9 mouse cellular contexts compared by ENCODE assay signal in genomic region chr16:62562051-62562450, GRCm38 (mm10).
DNase-seq lines count a peak whose midpoint lies in the region; ATAC-seq and TF ChIP-seq lines count a peak whose summit lies in the region.
"Had no signal": no experiment of that assay in that cellular context is flagged by ENCODE, and none has a peak within 500 bp of the region (broad histone marks: within the 10 kb centered on the region; RNA-seq: fewer than 3 reads in every experiment).

No protein-coding gene starts in this region.

- no peaks in the 10 kb centered on the region for H3K4me1 ChIP-seq in liver, embryonic 14.5 days (replicated peaks; ENCODE audit: control insufficient read depth in 2 of 2, insufficient read depth in 2 of 2, low read length in 1 of 2)
- no peaks in the 10 kb centered on the region for H3K4me1 ChIP-seq in embryonic facial prominence, embryonic 11.5 days (ENCODE audit: control insufficient read depth, insufficient read depth, low read length)
- H3K4me1 ChIP-seq in kidney, postnatal 0 days (replicated peaks; ENCODE audit: insufficient read depth, low read length), result no peaks in the 10 kb centered on the region
- H3K4me1 ChIP-seq in midbrain, embryonic 11.5 days (ENCODE audit: control insufficient read depth, insufficient read depth, low read length), result no peaks in the 10 kb centered on the region

- ATAC-seq in liver, embryonic 14.5 days (ENCODE audit: insufficient read depth), result no peak
- 0 out of 2 replicates have a peak, but pooled peaks have one; percentile 59 for ATAC-seq in embryonic facial prominence, embryonic 11.5 days (replicated peaks; ENCODE audit: insufficient number of reproducible peaks, low FRiP score, low TSS enrichment, low read depth)
- no peak for ATAC-seq in kidney, postnatal 0 days (replicated peaks; ENCODE audit: low FRiP score, low read depth)
- ATAC-seq in midbrain, embryonic 11.5 days (ENCODE audit: low FRiP score), result 0 out of 2 replicates have a peak, but pooled peaks have one; percentile 55

- no peak overlapping the region for H3K4me2 ChIP-seq in liver, embryonic 14.5 days (ENCODE audit: low read depth)
- no peak overlapping the region for H3K4me2 ChIP-seq in embryonic facial prominence, embryonic 11.5 days (ENCODE audit: low read depth, low read length)
- H3K4me2 ChIP-seq in kidney, postnatal 0 days (ENCODE audit: low read length), result no peak overlapping the region
- no peak overlapping the region for H3K4me2 ChIP-seq in midbrain, embryonic 11.5 days

- H3K4me3 ChIP-seq in liver, embryonic 14.5 days (ENCODE audit: insufficient read depth in 1 of 2, low read depth in 2 of 2, low read length in 2 of 2), result no peak overlapping the region
- H3K4me3 ChIP-seq in embryonic facial prominence, embryonic 11.5 days (ENCODE audit: low read depth, low read length), result no peak overlapping the region
- no peak overlapping the region for H3K4me3 ChIP-seq in kidney, postnatal 0 days (replicated peaks; ENCODE audit: low read depth, low read length)
- no peak overlapping the region for H3K4me3 ChIP-seq in midbrain, embryonic 11.5 days (ENCODE audit: low read depth, low read length)

- H3K9ac ChIP-seq in liver, embryonic 14.5 days (replicated peaks), result no peak overlapping the region
- no peak overlapping the region for H3K9ac ChIP-seq in embryonic facial prominence, embryonic 11.5 days (replicated peaks; ENCODE audit: low read length)
- H3K9ac ChIP-seq in kidney, postnatal 0 days (ENCODE audit: low read depth, low read length), result no peak overlapping the region
- no peak overlapping the region for H3K9ac ChIP-seq in midbrain, embryonic 11.5 days (ENCODE audit: low read length)

- no peaks in the 10 kb centered on the region for H3K36me3 ChIP-seq in liver, embryonic 14.5 days (replicated peaks; ENCODE audit: control insufficient read depth, insufficient read depth, low read depth)
- no peaks in the 10 kb centered on the region for H3K36me3 ChIP-seq in embryonic facial prominence, embryonic 11.5 days (replicated peaks; ENCODE audit: control insufficient read depth, insufficient read depth, low read depth, low read length)
- no peaks in the 10 kb centered on the region for H3K36me3 ChIP-seq in kidney, postnatal 0 days (ENCODE audit: insufficient read depth, low read length)
- H3K36me3 ChIP-seq in midbrain, embryonic 11.5 days (ENCODE audit: control insufficient read depth, insufficient read depth, low read length), result no peaks in the 10 kb centered on the region

- H3K27me3 ChIP-seq in liver, embryonic 14.5 days (ENCODE audit: control insufficient read depth, insufficient read depth, low read length), result no peaks in the 10 kb centered on the region
- no peaks in the 10 kb centered on the region for H3K27me3 ChIP-seq in embryonic facial prominence, embryonic 11.5 days (ENCODE audit: control insufficient read depth, insufficient read depth, low read length)
- no peaks in the 10 kb centered on the region for H3K27me3 ChIP-seq in kidney, postnatal 0 days (ENCODE audit: insufficient read depth, low read length)
- H3K27me3 ChIP-seq in midbrain, embryonic 11.5 days (ENCODE audit: control insufficient read depth, insufficient read depth, low read length), result no peaks in the 10 kb centered on the region

- TF ChIP-seq EP300 in liver, embryonic 14.5 days (IDR thresholded peaks at IDR 0.05; ENCODE audit: low read depth), result no peak

- WGBS in liver, embryonic 14.5 days (ENCODE audit: insufficient replicate concordance), result 34% methylated on average over 4 of the region's 4 CpGs
- WGBS in embryonic facial prominence, embryonic 11.5 days, result 41% methylated on average over 4 of the region's 4 CpGs
- WGBS in kidney, postnatal 0 days, result 22% methylated on average over 4 of the region's 4 CpGs
- WGBS in midbrain, embryonic 11.5 days, result 48% methylated on average over 4 of the region's 4 CpGs

- no peak overlapping the region for H3K27ac ChIP-seq in liver, embryonic 14.5 days
- no peak overlapping the region for H3K27ac ChIP-seq in embryonic facial prominence, embryonic 11.5 days (replicated peaks; ENCODE audit: low read depth, low read length)
- no peak overlapping the region for H3K27ac ChIP-seq in kidney, postnatal 0 days
- H3K27ac ChIP-seq in midbrain, embryonic 11.5 days (ENCODE audit: low read depth, low read length), result no peak overlapping the region
- H3K27ac ChIP-seq: macrophage had no signal

- no peak for DNase-seq in liver, embryonic 14.5 days (ENCODE audit: low read depth in 3 of 3, low spot score in 3 of 3)
- DNase-seq in liver, result no peak
- peak; percentile 4 for DNase-seq in WW6 (ENCODE audit: low read depth, low spot score)
- peak; percentile 64 for DNase-seq in embryonic facial prominence, embryonic 11.5 days (ENCODE audit: low spot score)
- peak; percentile 40 for DNase-seq in kidney, postnatal 0 days (ENCODE audit: low spot score)
- peak; percentile 85 for DNase-seq in midbrain, embryonic 11.5 days (ENCODE audit: low spot score, missing footprints)
- DNase-seq in natural killer cell, adult 2 months (ENCODE audit: low spot score in 2 of 2), result no peak
- DNase-seq in adipocyte (ENCODE audit: low spot score), result no peak

- H3K9me3 ChIP-seq in liver, embryonic 14.5 days (ENCODE audit: control insufficient read depth, low read length), result no peaks in the 10 kb centered on the region
- H3K9me3 ChIP-seq in embryonic facial prominence, embryonic 11.5 days (replicated peaks; ENCODE audit: control insufficient read depth, low read length), result no peaks in the 10 kb centered on the region
- H3K9me3 ChIP-seq in kidney, postnatal 0 days (replicated peaks; ENCODE audit: low read length), result no peaks in the 10 kb centered on the region
- no peaks in the 10 kb centered on the region for H3K9me3 ChIP-seq in midbrain, embryonic 11.5 days (ENCODE audit: control insufficient read depth, low read length)

- peak; percentile 18; the same call in 1 of the 2 replicates for TF ChIP-seq CTCF in liver, embryonic 14.5 days (IDR thresholded peaks at IDR 0.05; ENCODE audit: low read depth)
- TF ChIP-seq CTCF in kidney, postnatal 0 days (IDR thresholded peaks at IDR 0.05; ENCODE audit: low read depth), result peak; percentile 64

Comparison
In these comparisons a context has a peak if more than half of its experiments do, and no peak if none do; other contexts are left out.
1. ATAC-seq: peak in embryonic facial prominence, embryonic 11.5 days (single experiment) and midbrain, embryonic 11.5 days (single experiment); none in liver, embryonic 14.5 days (single experiment) and kidney, postnatal 0 days (single experiment).
2. DNase-seq: peak in WW6 (single experiment), embryonic facial prominence, embryonic 11.5 days (single experiment), kidney, postnatal 0 days (single experiment) and midbrain, embryonic 11.5 days (single experiment); none in liver, embryonic 14.5 days (0 of 3), liver (single experiment), natural killer cell, adult 2 months (0 of 2) and adipocyte (single experiment).